Mouse (Mus musculus) 3T3-L1 (cell line): Measurements from ENCODE around the gene Sh3rf1.

ENCODE experiments used
- DNase-seq: peaks from one replicate; pipeline ENCODE4 v3.0.0-alpha.2; 2015; ENCODE audit warnings: low read depth, low spot score

Sh3rf1 gene

GRCm38 (mm10) chr8:61223729-61224379 is at the start of gene Sh3rf1:
TSS of gene Sh3rf1 (plus strand) at chr8:61223872.
- DNase-seq, result peak; percentile 70

- DNase-seq, result peak; percentile 18
Measured at GRCm38 (mm10) chr8:61173921-61174492, 49.7 kb upstream of the Sh3rf1 start.

DNA sequence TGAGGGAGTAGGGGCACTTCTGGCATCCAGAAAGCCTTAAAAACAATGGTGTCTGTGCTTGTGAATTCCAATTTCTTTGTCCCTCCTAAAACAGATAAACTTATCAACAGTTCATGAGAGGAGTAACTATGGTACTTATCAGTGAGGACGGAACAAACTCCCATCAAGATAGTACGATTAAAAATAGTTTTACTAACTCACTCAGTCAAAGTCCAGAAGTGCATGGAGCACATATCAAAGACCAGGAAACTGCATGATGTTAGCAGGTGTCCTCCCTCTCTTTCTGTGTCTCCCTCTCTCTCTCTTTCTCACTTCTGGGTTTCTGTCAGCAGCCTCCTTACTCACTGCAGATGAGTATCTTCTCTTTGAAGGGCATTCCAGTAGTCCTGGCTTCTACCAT is 47.8 kb upstream of the Sh3rf1 start:
- DNase-seq, result no peak

GRCm38 (mm10) chr8:61177680-61178593 is 45.7 kb upstream of the Sh3rf1 start:
- no peak for DNase-seq

GRCm38 (mm10) chr8:61178594-61179140 is 45.0 kb upstream of the Sh3rf1 start:
- DNase-seq, result no peak

DNA sequence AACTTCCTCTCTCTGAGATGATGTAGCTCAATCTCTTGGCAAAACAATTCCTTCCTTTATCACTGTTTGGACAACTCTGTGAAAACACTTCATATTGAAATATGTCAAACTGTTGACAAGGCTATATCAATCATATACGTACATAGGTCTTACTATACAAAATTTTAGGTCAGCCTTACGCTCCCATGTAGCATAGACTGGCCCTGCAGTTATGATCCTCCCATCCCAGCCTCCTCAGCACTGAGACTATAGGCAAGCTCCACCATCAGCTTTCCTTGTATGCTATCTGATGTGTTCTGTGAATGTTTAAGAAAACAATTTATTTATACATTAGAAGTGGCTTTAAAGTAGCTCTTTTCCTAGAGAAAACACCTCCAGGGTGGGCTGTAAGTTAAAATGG is 42.1 kb upstream of the Sh3rf1 start:
- no peak for DNase-seq

DNA sequence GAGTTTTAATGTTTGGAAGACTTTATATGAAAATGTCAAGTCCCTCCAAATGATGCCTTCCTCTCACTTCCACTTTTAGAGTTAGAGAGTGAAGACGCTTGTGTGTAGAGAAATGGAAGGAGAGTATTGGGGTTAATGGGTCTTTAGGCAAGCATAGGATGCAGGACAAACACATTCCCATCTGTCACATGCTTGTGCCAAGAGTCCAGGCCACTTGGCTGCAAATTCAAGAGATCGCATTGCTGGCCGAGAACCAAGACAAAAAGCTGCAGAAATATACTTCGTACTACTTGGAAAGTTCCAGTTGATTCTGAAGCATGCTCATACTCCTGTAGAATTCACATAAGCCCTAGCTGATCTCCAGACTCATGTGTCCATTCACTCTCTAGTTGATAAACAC is 41.7 kb upstream of the Sh3rf1 start:
- no peak for DNase-seq

DNA sequence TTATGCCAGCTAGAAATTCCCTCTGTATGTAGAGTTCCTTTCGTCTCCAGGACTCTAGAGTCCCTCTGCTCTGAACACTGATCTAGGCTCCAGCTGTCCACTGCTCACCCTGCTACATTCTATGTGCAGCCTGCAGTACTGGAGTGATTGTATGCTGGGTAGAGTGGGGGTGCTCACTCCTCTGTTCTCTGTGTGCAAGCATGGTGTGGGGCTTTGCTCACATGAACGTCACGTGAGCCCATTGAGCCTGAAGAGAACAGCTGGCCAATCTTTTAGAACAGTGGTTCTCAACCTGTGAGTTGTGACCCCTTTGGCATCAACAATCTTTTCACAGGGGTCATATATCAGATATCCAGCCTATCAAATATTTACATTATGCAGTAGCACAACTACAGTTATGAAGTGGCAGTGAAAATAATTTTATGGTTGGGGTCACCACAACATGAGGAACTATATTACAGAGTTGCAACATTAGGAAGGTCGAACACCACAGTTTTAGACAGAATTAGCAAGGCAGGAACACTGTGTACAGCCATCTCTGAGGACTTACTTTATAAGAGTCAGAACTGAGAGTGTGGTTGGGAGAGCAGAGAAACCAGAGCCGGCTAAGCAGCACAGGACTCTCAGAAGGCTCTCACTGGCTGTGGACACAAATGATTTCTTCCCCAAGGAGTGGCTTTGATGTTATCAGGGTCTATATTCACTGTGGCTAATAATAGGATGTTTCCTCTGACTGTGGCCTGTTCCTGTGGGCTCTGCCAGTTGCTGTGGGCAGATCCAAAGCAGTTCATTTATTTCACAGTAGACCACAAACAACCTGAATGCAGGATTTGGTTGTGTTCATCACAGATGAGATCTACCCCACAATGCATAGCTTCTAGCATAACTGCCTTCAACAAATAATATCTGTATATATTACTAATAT is 38.1 kb upstream of the Sh3rf1 start:
- no peak for DNase-seq

- DNase-seq, result peak; percentile 82
Measured at GRCm38 (mm10) chr8:61194306-61194925, 29.3 kb upstream of the Sh3rf1 start.

- no peak for DNase-seq
Measured at GRCm38 (mm10) chr8:61200254-61200887, 23.3 kb upstream of the Sh3rf1 start.

GRCm38 (mm10) chr8:61203035-61203826 is 20.4 kb upstream of the Sh3rf1 start:
- no peak for DNase-seq

- DNase-seq, result no peak
Measured at GRCm38 (mm10) chr8:61206876-61207275, 16.8 kb upstream of the Sh3rf1 start.

DNA sequence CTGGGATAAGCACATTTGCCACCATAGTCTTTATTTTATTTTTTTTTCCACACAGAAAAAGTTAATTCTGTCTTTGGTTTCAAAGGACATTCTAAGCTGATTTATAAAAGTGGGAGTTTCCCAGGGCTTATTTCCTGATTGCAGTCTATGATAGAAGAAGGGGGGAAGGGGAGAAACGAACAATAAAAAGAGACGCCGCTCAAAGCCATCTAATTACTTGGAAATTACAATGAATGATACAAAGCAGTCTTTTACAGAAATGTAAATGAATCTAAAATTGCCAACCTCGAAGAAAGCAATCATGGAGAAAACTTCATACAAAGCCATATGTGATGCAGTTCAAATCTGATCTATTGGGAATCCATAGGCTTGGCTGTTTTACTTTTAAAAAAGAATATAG is 16.0 kb upstream of the Sh3rf1 start:
- DNase-seq, result no peak

- DNase-seq, result no peak
Measured at GRCm38 (mm10) chr8:61208719-61209118, 15.0 kb upstream of the Sh3rf1 start.

DNA sequence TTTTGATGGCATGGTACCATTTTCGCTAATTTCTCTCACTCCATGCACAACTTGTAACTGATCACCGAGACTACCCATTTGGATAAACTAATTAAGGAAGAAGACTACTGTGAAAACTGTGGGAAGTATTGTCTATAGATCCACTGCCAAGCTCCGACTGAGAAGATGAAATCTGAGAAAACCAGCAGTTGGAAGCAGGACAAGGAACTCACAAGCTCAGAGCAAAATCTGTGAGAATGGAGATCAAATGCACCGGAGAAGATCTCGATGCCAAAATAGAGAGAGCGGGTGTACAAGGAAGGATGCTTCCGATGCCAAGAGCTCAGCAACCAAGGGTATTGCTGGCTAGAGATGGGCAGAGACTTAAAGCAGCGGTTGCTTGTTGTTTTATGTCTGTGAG is 12.8 kb upstream of the Sh3rf1 start:
- no peak for DNase-seq

- no peak for DNase-seq
Measured at GRCm38 (mm10) chr8:61215081-61215819, 8.4 kb upstream of the Sh3rf1 start.

DNA sequence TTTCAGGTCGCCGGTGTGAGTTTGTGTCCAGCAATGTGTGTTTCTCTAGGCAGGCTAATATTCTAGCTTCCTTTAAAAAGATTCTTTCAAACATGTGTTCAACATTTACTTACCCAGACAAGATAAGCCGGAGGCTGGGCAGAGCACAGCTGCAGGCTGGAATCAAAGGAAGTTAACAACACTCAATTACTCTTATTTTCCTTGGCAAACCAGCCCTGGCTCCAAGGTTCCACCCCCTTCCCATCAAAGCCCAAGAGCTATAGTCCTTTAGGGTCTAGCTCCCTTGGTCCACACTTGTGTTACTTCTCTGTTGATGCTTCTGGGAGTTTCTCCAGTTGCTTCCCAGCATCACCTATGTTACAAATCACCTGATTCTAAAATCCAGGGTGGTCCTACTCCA is 6.7 kb upstream of the Sh3rf1 start:
- DNase-seq, result no peak

DNA sequence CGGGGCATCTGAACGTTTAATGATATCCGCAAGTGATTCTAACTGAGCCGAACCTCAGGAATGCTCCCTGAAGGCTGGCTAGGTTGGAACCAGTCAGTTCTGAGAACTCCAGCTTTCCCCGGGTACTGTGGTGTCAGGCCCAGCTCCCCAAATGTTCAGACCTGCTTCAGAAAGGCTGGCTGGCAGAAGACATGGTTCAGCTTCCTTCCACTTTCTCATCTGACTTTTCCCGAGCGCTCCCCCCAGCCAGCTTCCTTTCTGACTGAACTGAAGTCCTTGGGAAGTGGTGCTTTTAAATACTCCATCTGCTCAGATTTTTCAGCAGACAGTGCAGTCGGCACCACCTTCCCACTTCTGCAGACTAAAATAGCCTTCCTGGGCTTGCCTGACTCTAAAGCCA is 6.2 kb upstream of the Sh3rf1 start:
- no peak for DNase-seq

DNA sequence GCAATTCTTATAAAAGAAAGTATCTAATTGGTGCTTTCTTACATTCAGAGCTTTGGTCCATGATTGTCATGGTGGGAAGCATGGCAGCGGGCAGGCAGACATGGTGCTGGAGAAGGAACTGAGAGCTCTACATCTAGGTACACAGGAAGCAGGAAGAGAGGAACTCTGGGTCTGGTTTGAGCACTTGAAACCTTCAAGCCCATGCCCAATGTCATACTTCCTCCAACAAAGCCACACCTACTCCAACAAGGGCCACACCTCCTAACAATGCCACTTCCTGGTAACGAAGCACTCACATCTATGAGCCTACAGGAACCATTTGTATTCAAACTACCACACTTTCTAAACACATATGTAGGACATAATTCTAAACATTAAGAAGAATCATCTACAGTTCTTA is 5.2 kb upstream of the Sh3rf1 start:
- DNase-seq, result no peak
